Mouse (Mus musculus) macrophage (primary cell): ENCODE data around the gene Opa3. TPM values are rescaled to one million over a fixed set of nuclear protein-coding genes. Genes with fewer than 3 reads are reported as not detected.

Experiments used
- polyA plus RNA-seq: library from polyadenylated mRNA; stranded (reverse); fragments of 250-400 nt; gene quantifications from 3 replicates; pipeline ENCODE4 v1.2.4, GENCODE M21; 2018; ENCODE audit warnings: inconsistent platforms

Gene Opa3
- polyA plus RNA-seq, 1 experiment from 2014 or later: 18.5 TPM

Other genes with a start within 250 kb of the Opa3 start
- not detected in 3 replicates for gene Nanos2, start 240.9 kb upstream of the Opa3 start, polyA plus RNA-seq
- 0.25 to 0.49 TPM (median 0.46 TPM) in 3 replicates for gene Mypop, start 237.1 kb upstream of the Opa3 start, polyA plus RNA-seq
- gene Irf2bp1, start 224.3 kb upstream of the Opa3 start, polyA plus RNA-seq: 7.1 to 12.7 TPM (median 12.6 TPM) in 3 replicates
- not detected in 3 replicates for gene Foxa3, start 204.8 kb upstream of the Opa3 start, polyA plus RNA-seq
- 34.2 to 90.4 TPM (median 59.0 TPM) in 3 replicates for gene Sympk, start 204.0 kb upstream of the Opa3 start, polyA plus RNA-seq
- not detected in 3 replicates for gene Rsph6a, start 173.6 kb upstream of the Opa3 start, polyA plus RNA-seq
- 0.19 to 12.9 TPM (median 0.32 TPM) in 3 replicates for gene Dmwd, start 152.1 kb upstream of the Opa3 start, polyA plus RNA-seq
- 0.66 to 30.4 TPM (median 0.95 TPM) in 3 replicates for gene Dmpk, start 144.5 kb upstream of the Opa3 start, polyA plus RNA-seq
- gene Six5, start 133.7 kb upstream of the Opa3 start, polyA plus RNA-seq: 0.22 to 0.68 TPM (median 0.24 TPM) in 3 replicates
- not detected in 3 replicates for gene Gm4969, start 110.0 kb upstream of the Opa3 start, polyA plus RNA-seq
- gene Fbxo46, start 108.5 kb upstream of the Opa3 start, polyA plus RNA-seq: 3.8 to 6.0 TPM (median 4.4 TPM) in 3 replicates
- gene Qpctl, start 79.0 kb upstream of the Opa3 start, polyA plus RNA-seq: 9.0 to 15.2 TPM (median 12.0 TPM) in 3 replicates
- gene Snrpd2, start 78.6 kb upstream of the Opa3 start, polyA plus RNA-seq: 19.9 to 46.5 TPM (median 29.5 TPM) in 3 replicates
- not detected in 3 replicates for gene Gipr, start 62.2 kb upstream of the Opa3 start, polyA plus RNA-seq
- 14.8 to 23.5 TPM (median 15.4 TPM) in 3 replicates for gene Eml2, start 51.9 kb upstream of the Opa3 start, polyA plus RNA-seq
- gene Gpr4, start 15.8 kb upstream of the Opa3 start, polyA plus RNA-seq: 0.09 TPM in 1 of 3 replicates, not detected in the others
- gene Vasp, start 43.5 kb downstream of the Opa3 start, polyA plus RNA-seq: 29.1 to 79.7 TPM (median 69.5 TPM) in 3 replicates
- 0.38 TPM in 1 of 3 replicates, not detected in the others for gene Ppm1n, start 51.7 kb downstream of the Opa3 start, polyA plus RNA-seq
- 0.09 to 0.52 TPM (median 0.32 TPM) in 3 replicates for gene Rtn2, start 54.3 kb downstream of the Opa3 start, polyA plus RNA-seq
- 0.74 to 2.0 TPM (median 1.2 TPM) in 3 replicates for gene Fosb, start 81.7 kb downstream of the Opa3 start, polyA plus RNA-seq
- 16.4 to 18.9 TPM (median 16.8 TPM) in 3 replicates for gene Ercc1, start 116.4 kb downstream of the Opa3 start, polyA plus RNA-seq
- 12.4 to 20.7 TPM (median 20.5 TPM) in 3 replicates for gene Cd3eap, start 131.1 kb downstream of the Opa3 start, polyA plus RNA-seq
- gene Ppp1r13l, start 131.4 kb downstream of the Opa3 start, polyA plus RNA-seq: 2.8 to 2.9 TPM (median 2.8 TPM) in 3 replicates
- 5.6 to 14.2 TPM (median 13.1 TPM) in 3 replicates for gene Ercc2, start 153.7 kb downstream of the Opa3 start, polyA plus RNA-seq
- not detected in 3 replicates for gene Klc3, start 175.8 kb downstream of the Opa3 start, polyA plus RNA-seq
- not detected in 3 replicates for gene Ckm, start 176.4 kb downstream of the Opa3 start, polyA plus RNA-seq
- 13.7 to 20.2 TPM (median 14.9 TPM) in 3 replicates for gene Mark4, start 230.5 kb downstream of the Opa3 start, polyA plus RNA-seq
- 0.07 TPM in 1 of 3 replicates, not detected in the others for gene Exoc3l2, start 235.0 kb downstream of the Opa3 start, polyA plus RNA-seq